Mouse (Mus musculus) T-helper 17 cell (primary cell): ENCODE results near the gene Hmox2.
"Not testable (repeated sequence)": the region's sequence is repeated elsewhere in the genome, so short reads cannot be mapped to it uniquely, and the experiment has no call there.

Experiments used
- in situ Hi-C, 2 experiments: fragments of 300-600 bp; cut with MboI, MseI; formaldehyde crosslinking; loops; 1 replicate in 1 of 2; 2 replicates in 1 of 2; pipeline ENCODE4 v1.15.1; 2025; ENCODE audit warnings: high pct_unique_total_duplicates in 2 of 2

The Hmox2 gene

DNA sequence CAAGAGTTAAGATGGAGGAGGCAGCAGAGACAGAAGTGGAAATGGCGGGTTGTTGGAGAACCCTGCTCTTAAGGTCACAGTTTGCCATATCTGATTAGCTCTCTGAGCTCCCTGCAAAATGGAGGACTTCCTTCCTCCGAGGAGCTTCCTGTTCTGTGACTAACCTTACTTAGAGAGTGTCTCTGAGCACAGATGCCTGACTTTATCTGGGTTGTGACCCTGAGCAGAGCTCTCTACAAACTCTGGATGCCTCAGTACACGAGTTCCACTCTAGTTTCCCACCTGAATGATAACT, 3.3 kb upstream of the Hmox2 start:
- in situ Hi-C loops: no loop called here

DNA sequence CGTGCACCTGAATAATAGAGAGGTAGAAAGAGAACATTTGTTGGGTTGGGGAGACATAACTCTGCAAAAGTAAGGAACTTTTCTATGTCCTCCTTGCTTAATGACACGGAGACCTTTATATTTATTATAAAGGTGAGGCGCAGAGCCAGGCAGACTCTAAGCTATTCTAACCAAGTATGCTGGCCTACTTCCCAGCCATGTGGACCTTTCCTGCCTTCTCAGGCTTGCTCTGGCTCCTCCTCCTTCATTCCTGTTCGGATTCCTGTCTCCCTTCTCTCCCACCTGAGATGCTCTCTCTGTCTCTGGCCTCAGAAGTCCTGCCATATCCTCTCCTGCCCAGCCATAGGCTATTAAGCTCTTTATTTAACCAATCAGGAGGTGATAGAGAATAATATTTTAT, 895 bp upstream of the Hmox2 start:
- in situ Hi-C loops: no loop called here

DNA sequence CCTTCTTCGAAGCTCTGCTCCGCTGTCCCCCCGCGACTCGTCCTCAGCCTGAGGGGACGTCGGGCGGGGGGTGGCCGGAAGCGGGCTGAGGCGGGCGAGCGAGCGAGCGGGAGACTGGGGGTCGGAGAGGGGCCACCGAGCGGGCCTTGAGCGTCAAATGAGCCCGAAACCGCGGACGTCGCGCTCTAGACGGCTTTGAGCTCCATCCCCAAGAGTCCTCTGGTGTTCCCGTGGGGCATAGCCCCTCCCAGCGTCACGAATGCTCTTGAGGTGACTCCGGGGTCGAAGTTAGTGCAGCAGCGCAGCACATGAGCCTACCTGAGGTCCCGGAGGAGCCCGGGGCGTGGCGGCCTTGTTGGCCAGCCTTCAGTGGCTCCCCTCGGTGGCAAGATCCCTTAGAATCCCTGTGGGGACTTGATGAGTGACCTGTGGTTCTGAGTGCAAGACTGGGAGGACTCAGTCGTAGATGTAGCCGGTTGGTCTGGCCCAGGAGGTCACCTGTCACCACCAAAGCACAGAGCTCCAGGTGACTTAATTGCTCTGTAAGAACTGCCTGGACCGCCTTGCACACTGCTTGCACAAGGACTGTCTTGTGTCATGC, 467 bp downstream of the Hmox2 start:
- in situ Hi-C loops: no loop called here

DNA sequence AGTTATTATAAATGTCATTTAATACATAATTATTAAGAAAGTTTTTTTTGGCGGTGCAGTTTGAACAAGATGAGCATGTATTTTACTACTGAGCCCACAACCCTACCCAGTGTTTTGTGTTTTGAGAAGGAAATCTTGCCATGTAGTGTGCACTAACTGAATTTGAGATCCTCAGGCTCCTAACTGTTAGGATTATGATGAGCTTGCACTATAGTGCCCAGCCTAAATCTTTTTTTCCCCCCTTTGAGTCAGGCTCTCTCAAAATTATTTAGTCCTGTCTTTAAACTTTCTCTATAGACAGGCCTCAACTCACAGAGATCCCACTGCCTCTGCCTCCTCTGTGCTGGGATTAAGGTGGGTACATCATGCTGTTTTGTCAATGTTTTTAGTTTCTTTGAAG, 1.4 kb downstream of the Hmox2 start:
- in situ Hi-C loops: no loop called here

GRCm38 (mm10) chr16:4727963-4728362, 1.8 kb downstream of the Hmox2 start:
- in situ Hi-C loops: no loop called here

- in situ Hi-C loops: no loop called here
These were observed 4.7 kb downstream of the Hmox2 start for GRCm38 (mm10) chr16:4730776-4731358.

GRCm38 (mm10) chr16:4736262-4736661, 10.1 kb downstream of the Hmox2 start:
- in situ Hi-C loops: no loop called here

GRCm38 (mm10) chr16:4739994-4740393, 13.8 kb downstream of the Hmox2 start:
- in situ Hi-C loops: no loop called here

- in situ Hi-C loops: no loop called here
These were observed 16.0 kb downstream of the Hmox2 start for GRCm38 (mm10) chr16:4742186-4742585.

DNA sequence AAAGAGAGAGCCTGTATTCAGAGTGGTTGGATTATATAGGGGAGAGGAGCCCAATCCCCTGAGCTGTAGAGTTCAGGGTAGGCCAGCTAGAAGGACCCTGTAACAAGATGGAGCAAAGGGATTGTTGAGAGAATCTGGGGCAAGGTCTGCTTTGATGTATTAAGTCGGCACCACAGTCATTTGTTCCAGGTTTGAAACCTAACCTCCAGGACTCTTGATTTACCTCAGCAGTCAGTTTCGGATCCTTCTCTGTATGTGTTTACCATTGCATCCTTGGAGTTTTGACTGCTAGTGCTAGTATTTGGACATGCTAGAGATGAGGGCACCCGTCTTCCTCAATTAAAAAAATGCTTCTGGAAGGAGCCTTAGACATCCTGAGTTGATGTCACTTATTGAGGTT, 26.0 kb downstream of the Hmox2 start:
- in situ Hi-C loops: no loop called here

GRCm38 (mm10) chr16:4754045-4754444, 27.9 kb downstream of the Hmox2 start:
- in situ Hi-C loops: no loop called here

DNA sequence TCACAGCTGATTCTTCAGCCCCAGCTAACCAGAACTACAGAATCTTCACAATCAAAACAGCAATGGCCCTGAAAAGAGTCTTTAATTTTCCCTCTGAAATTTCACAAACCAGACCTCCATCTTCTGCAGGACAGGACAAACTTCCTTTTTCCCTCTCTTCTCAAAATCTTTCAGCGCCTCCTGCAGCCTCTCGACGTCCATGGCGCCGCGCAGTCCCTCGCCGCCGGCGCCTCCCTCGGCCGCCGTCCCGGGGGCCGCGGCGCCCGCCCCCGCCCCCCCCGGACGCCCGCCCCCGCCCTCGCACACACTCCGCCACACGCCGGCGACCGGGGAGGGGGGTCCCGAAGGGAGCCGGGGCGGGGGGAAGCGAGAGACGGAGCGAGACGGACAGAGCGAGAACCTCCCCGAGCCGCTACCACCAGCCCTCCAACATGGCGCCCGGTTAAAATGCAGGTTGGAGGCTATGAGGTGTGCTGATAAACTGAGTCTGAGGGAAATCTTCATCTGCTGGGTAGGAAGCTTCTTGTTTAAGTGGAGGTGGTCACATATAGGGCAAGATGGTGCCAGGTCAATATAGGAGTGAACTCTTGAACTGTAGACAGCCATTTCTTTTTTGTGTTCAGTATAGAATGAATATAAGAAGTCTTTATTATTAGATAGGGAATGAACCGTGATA, 30.6 kb downstream of the Hmox2 start:
- in situ Hi-C loops: not testable (repeated sequence)

GRCm38 (mm10) chr16:4762437-4762836, 36.3 kb downstream of the Hmox2 start:
- in situ Hi-C loops: loop anchor here in 1 of 2 experiments (10.0 kb wide), 1 partner anchor 382 kb away; the partner anchor contains the start of gene Sec14l5

DNA sequence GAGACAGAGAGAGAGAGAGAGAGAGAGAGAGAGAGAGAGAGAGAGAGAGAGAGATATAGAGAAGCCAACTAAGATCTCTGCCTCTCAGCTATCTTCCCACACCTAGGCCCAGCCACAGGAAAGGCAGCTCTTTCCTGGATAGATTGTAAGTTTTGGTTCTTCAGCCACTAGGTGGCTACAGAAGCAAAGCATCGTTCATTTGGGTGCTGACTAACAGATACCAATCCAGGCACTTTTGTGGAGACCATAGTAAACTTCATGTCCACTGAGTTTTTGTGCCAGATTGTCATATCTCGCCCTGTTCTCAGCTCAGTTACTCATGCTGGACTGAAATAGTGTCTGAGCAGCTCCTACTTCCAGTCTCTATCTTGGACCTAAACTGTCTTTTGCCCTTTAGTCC, 37.1 kb downstream of the Hmox2 start:
- in situ Hi-C loops: loop anchor here in 1 of 2 experiments (10.0 kb wide), 1 partner anchor 382 kb away; the partner anchor contains the start of gene Sec14l5

DNA sequence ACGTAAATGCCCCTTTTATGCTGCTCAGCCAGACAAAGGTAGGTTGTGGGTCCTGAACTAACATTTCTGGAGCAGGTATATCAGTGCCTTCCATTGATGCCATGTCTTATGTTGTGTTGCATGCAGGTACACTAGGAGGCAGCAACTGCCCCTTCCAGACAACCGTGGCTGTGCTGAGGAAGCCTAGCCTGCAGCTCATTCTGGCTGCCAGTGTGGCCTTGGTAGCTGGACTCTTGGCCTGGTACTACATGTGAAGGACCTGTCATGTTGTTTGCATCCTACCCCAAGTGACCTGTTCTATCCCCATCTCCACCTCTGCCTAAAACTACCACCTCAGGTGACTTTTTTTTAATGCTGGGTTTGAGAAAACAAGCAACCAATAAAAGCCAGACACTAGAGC, 39.7 kb downstream of the Hmox2 start:
- in situ Hi-C loops: loop anchor here (5.0 to 10.0 kb wide), 3 partner anchors 74 to 379 kb away; partner anchors contain the start of gene Sec14l5 (in 1 of the 2)

DNA sequence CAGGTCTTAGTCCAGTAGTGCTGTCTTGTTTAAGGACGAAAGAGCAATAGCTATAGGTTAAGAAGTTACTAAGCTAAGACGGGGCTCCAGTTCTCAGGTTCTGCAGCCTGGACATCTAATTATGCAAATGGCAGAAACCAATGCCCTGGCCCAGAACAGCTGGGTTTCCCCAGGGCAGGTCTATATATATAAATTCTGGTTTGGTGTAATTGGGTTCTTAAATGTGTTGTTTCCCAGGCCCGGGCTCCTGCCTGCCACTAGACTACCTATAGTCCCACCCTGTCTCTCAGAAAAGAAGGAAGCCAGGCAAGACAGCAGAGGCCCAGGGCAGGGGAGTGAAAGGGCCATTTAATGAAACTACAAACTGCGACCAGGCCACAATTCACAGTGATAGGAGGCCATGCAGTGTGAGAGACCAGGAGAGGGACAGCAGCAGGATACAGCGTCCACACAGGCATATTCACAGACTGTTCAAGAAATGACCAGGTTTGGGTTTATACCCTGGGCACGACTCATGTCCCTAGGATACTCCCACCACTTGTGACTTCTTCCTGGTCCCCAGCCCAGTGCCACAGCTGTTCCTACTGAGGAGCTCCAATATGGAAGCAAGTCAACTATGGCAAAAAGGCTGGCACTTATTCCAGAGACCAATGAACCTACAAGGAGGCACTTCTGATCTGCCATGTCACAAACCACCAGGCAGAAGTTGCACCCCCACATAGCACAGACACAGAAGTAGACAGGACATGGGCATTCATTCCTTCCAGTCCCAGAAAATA, 41.0 kb downstream of the Hmox2 start:
- in situ Hi-C loops: loop anchor here (5.0 to 10.0 kb wide), 3 partner anchors 75 to 378 kb away; partner anchors contain the start of gene Sec14l5 (in 1 of the 2)

- in situ Hi-C loops: loop anchor here (5.0 to 10.0 kb wide), 3 partner anchors 76 to 376 kb away; partner anchors contain the start of gene Sec14l5 (in 1 of the 2)
These were observed 42.6 kb downstream of the Hmox2 start for GRCm38 (mm10) chr16:4768719-4769118.

DNA sequence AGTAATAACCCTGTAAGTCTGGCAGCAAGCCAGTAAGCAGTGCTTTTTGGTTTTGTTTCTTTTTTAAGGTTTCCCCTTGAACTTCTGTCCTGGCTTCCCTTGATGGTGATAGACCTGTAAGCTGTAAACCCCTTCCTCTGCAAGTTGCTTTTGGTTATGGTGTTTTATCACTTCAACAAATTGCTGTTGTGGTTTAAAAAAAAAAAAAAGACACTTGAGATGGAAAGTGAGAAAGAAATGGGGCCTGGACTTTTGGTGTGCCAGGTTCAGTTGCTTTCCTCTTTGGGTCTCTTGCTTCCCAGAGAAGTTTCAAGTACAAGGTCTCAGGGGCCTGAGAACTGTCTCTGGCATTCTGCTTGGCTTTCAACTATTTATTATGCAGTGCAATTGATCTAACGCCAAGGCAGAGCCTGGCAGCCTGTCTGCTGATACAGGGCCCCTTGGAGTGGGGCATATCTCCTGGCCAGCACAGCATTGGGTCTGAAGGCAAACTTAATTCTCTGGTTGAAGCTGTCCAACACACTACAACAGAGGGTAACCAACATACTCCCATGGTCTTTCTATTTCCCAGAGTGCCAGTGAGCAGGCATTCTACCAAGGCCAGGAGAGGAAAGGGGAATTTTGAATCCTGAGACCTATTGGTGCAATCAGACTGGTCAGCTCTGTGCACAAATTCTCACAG, 47.3 kb downstream of the Hmox2 start:
- in situ Hi-C loops: loop anchor here in 1 of 2 experiments (5.0 to 10.0 kb wide), 2 partner anchors 81 to 311 kb away; no protein-coding TSS in a partner anchor

- in situ Hi-C loops: loop anchor here in 1 of 2 experiments (10.0 kb wide), 1 partner anchor 307 kb away; no protein-coding TSS in a partner anchor
These were observed 51.2 kb downstream of the Hmox2 start for GRCm38 (mm10) chr16:4777171-4777904.

DNA sequence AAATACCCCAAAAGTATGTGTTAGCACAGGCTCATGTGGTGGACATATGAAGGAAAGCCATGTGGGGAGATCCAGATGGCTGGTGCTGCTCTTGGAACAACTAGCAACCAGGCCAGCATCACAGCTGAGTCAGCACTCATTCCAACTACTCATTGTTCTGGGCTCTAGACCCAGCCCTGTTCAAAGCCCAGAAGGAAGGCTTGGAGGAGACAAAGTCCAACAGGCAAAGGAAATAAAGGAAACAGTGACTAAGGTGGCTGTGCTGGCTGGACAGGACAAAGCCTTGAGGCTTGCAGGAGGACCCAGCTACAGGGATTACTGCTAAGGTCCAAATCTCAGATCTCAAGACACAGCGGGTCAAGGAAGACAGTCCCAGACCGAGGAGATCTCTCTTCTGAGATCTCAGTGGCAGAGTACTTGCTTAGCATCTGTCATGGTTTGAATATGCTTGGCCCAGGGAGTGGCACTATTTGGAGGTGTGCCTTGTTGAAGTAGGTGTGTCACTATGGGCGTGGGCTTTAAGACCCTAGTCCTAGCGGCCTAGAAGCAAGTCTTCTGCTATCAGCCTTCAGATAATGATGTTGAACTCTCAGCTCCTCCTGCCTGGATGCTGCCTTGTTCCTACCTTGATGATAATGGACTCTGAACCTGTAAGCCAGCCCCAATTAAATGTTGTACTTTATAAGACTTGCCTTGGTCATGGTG, 51.9 kb downstream of the Hmox2 start:
- in situ Hi-C loops: loop anchor here in 1 of 2 experiments (10.0 kb wide), 1 partner anchor 307 kb away; no protein-coding TSS in a partner anchor
